Mouse (Mus musculus): ENCODE measurements around the gene Apoe.

DNA sequence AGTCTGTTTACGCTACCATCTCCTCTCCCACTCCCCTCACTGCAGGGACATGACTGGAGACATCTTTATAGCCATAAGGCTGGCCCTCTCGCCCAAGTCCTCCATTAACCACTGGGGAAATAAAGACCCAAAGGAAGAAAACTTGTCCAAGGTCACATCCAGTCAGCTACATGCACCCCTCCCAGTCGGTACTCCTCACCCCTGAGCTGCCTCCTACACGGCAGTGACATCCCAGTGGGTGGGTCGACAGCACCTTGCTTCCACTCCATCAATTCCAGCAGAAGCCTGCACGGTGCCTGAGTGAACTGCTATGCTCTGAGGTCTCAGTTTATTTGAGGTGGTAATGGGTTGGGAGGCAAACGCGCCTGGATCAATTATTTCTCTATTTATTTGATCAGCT, 35.0 kb downstream of the Apoe start:
- TF ChIP-seq CTCF (IDR thresholded peaks at IDR 0.05; ENCODE audit: low read depth, low read length) (no peak), POLR2A (IDR thresholded peaks at IDR 0.05; ENCODE audit: borderline replicate concordance, low read depth, low read length) (no peak)
